Mouse (Mus musculus): ENCODE measurements around the gene Olfr608.
"Not testable (repeated sequence)": the region's sequence is repeated elsewhere in the genome, so short reads cannot be mapped to it uniquely, and the experiment has no call there.

Olfr608 gene

GRCm38 (mm10) chr7:103469577-103469976 is at the start of gene Olfr608:
TSS of gene Olfr608 (plus strand) at chr7:103469877.
- no peak for DNase-seq

DNA sequence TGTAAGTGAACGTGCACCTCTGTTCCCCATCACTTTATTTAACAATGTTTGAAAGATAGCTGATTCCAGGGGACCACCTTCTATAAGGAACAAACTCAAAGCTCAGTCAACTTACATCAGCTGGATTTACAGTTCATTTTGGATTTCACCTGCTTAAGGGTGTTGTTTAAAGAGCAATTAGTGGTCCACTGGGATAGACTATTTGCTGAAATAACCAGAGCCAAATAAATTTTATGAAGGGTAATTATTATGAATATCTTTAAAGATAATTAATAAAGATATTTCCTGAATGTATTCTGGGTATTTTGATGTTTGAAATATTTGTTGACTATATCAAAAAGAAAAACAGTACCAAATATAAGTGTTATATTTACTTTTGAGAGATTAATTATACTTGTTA is 24.3 kb upstream of the Olfr608 start, which contains the start of gene Olfr605:
Gene Olfr605, minus strand, starts transcription at position 101 of the 400 bp plus-strand sequence.
- no peak for DNase-seq

DNA sequence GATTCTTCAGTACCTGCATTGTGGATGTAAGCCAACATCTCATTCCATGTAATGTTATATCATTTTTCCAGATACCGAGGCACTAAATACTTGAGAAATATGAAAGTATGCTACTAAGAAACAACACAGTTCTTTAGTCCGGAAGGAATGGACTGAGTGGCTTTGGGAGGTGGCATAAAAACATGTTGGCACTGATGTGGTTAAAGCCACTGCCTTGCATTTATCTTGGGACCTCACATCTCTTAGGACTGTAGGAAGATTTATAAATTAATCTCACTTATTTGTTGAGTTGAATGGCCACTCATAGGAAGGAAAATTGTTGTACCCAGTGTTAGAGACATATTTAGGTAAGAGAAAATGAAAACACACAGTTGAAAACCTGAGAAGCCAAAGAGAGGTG is 20.9 kb upstream of the Olfr608 start, which contains the start of gene Olfr606:
Gene Olfr606, plus strand, starts transcription at position 301 of the 400 bp plus-strand sequence.
- DNase-seq = no peak

- DNase-seq = no peak
Observed at GRCm38 (mm10) chr7:103460590-103460989, 9.1 kb upstream of the Olfr608 start.

- not testable (repeated sequence) for DNase-seq
Observed at GRCm38 (mm10) chr7:103477106-103477505, 7.4 kb downstream of the Olfr608 start.

GRCm38 (mm10) chr7:103497962-103498361 is 28.3 kb downstream of the Olfr608 start, which contains the start of gene Olfr609:
TSS of gene Olfr609 (minus strand) at chr7:103498062.
- DNase-seq = no peak

GRCm38 (mm10) chr7:103512022-103512421 is 42.3 kb downstream of the Olfr608 start, which contains the start of gene Olfr610:
TSS of gene Olfr610 (minus strand) at chr7:103512122.
- no peak for DNase-seq

DNA sequence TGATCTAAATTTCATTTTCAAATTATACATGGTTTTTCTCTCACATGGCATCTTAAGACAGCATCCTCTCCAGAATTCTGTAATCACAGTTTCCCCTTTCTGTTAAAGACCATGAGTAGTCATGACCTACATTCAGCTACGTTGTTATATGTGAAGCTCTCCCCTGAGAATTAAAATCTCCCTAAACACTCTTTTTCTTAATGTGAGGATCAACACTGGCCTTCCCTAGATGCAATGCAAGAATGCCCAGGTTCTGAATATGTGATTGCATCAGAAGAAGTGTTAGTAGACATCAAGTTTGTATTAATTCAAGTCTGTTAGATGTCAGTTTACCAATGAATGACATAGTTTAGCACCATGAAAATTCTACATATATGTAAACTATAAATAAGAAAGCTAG is 51.1 kb downstream of the Olfr608 start, which contains the start of gene Olfr611:
Gene Olfr611, minus strand, starts transcription at position 101 of the 400 bp plus-strand sequence.
- not testable (repeated sequence) for DNase-seq

All from right cerebral cortex, adult 18-20 months (tissue).